12 mouse cellular contexts compared by ENCODE assay signal in genomic region chr11:111296309-111296721, GRCm38 (mm10).
DNase-seq lines count a peak whose midpoint lies in the region; ATAC-seq and TF ChIP-seq lines count a peak whose summit lies in the region.
"Had no signal": no experiment of that assay in that cellular context is flagged by ENCODE, and none has a peak within 500 bp of the region (broad histone marks: within the 10 kb centered on the region; RNA-seq: fewer than 3 reads in every experiment).

No protein-coding gene starts in this region.

- no peaks in the 10 kb centered on the region for H3K27me3 ChIP-seq in heart, postnatal 0 days (ENCODE audit: control insufficient read depth, insufficient read depth, low read length)
- H3K27me3 ChIP-seq in forebrain, embryonic 15.5 days = no peaks in the 10 kb centered on the region
- no peaks in the 10 kb centered on the region for H3K27me3 ChIP-seq in midbrain, embryonic 14.5 days (ENCODE audit: control insufficient read depth, insufficient read depth, low read length)

- intact Hi-C loops in heart, postnatal 36 days (cut with DNase I) = no loop called here

- DNase-seq in heart, postnatal 0 days (ENCODE audit: low spot score) = no peak
- no peak for DNase-seq in heart, postnatal 36 days
- peak; percentile 34 for DNase-seq in brain, adult 2 months (ENCODE audit: low read depth, low spot score)
- DNase-seq in midbrain, embryonic 14.5 days = peak; percentile 71
- DNase-seq in adrenal gland, adult 2 months = no peak
- no peak for DNase-seq in layer of hippocampus, adult 2 months (ENCODE audit: low spot score in 2 of 2)
- DNase-seq in thymus, postnatal 10 days (ENCODE audit: low spot score in 2 of 2) = no peak
- DNase-seq: adrenal gland, postnatal 10 days; cerebellum, adult 9-10 months; lung, embryonic 14.5 days had no signal

- no peak for ATAC-seq in heart, postnatal 0 days (ENCODE audit: insufficient read depth, low read depth)
- peak; percentile 80 for ATAC-seq in forebrain, embryonic 15.5 days (replicated peaks)
- peak; percentile 58; the same call in 1 of the 2 replicates for ATAC-seq in midbrain, embryonic 14.5 days (ENCODE audit: low FRiP score, low TSS enrichment)

- H3K4me1 ChIP-seq in heart, postnatal 0 days (ENCODE audit: control insufficient read depth, insufficient read depth) = no peaks in the 10 kb centered on the region
- peaks cover 6% of the 10 kb centered on the region for H3K4me1 ChIP-seq in forebrain, embryonic 15.5 days
- 0 out of 2 replicates have a peak, but pooled peaks cover 6% of the 10 kb centered on the region for H3K4me1 ChIP-seq in midbrain, embryonic 14.5 days (ENCODE audit: control insufficient read depth, insufficient read depth, low read length)

- no peaks in the 10 kb centered on the region for H3K9me3 ChIP-seq in heart, postnatal 0 days (replicated peaks; ENCODE audit: control insufficient read depth, low read length)
- H3K9me3 ChIP-seq in forebrain, embryonic 15.5 days = no peaks in the 10 kb centered on the region
- no peaks in the 10 kb centered on the region; the same call in 1 of the 2 replicates for H3K9me3 ChIP-seq in midbrain, embryonic 14.5 days (ENCODE audit: control insufficient read depth, low read length)

- H3K27ac ChIP-seq in heart, postnatal 0 days (ENCODE audit: low read depth) = no peak overlapping the region
- H3K27ac ChIP-seq in forebrain, embryonic 15.5 days (replicated peaks) = no peak overlapping the region
- 0 out of 2 replicates have a peak overlapping the region, but pooled peaks have one; percentile 32 for H3K27ac ChIP-seq in midbrain, embryonic 14.5 days (replicated peaks; ENCODE audit: low read depth, low read length)
- H3K27ac ChIP-seq in layer of hippocampus, adult 2 months = no peak overlapping the region

- H3K9ac ChIP-seq in heart, postnatal 0 days (replicated peaks; ENCODE audit: low read depth, low read length) = no peak overlapping the region
- no peak overlapping the region for H3K9ac ChIP-seq in forebrain, embryonic 15.5 days (replicated peaks)
- H3K9ac ChIP-seq in midbrain, embryonic 14.5 days (replicated peaks; ENCODE audit: low read length) = 0 out of 2 replicates have a peak overlapping the region, but pooled peaks have one; percentile 20
- H3K9ac ChIP-seq: lung, embryonic 14.5 days had no signal

- no peaks in the 10 kb centered on the region for H3K36me3 ChIP-seq in heart, postnatal 0 days (replicated peaks; ENCODE audit: control insufficient read depth, insufficient read depth, low read length)
- no peaks in the 10 kb centered on the region for H3K36me3 ChIP-seq in forebrain, embryonic 15.5 days
- no peaks in the 10 kb centered on the region for H3K36me3 ChIP-seq in midbrain, embryonic 14.5 days (ENCODE audit: control insufficient read depth, insufficient read depth, low read length)
- H3K36me3 ChIP-seq: G1E had no signal

- 36% methylated on average over 9 of the region's 9 CpGs for WGBS in heart, postnatal 0 days
- WGBS in forebrain, embryonic 15.5 days = 14% methylated on average over 9 of the region's 9 CpGs
- 5% methylated on average over 9 of the region's 9 CpGs for WGBS in midbrain, embryonic 14.5 days

- no peak overlapping the region for H3K4me3 ChIP-seq in heart, postnatal 0 days (ENCODE audit: low read depth, low read length)
- H3K4me3 ChIP-seq in forebrain, embryonic 15.5 days = 0 out of 2 replicates have a peak overlapping the region, but pooled peaks have one; percentile 3
- peak overlapping the region; percentile 4; the same call in 1 of the 2 replicates for H3K4me3 ChIP-seq in midbrain, embryonic 14.5 days (replicated peaks; ENCODE audit: low read depth, low read length)
- no peak overlapping the region for H3K4me3 ChIP-seq in layer of hippocampus, adult 2 months

- peak overlapping the region; percentile 29 for H3K4me2 ChIP-seq in heart, postnatal 0 days (ENCODE audit: low read depth, low read length)
- peak overlapping the region; percentile 24 for H3K4me2 ChIP-seq in forebrain, embryonic 15.5 days (replicated peaks)
- peak overlapping the region; percentile 46 for H3K4me2 ChIP-seq in midbrain, embryonic 14.5 days (ENCODE audit: low read length)
- H3K4me2 ChIP-seq: lung, embryonic 14.5 days had no signal

- no peak for TF ChIP-seq EP300 in heart, postnatal 0 days (IDR thresholded peaks at IDR 0.05; ENCODE audit: low read depth)

- no peak for TF ChIP-seq CTCF in heart, postnatal 0 days (IDR thresholded peaks at IDR 0.05; ENCODE audit: low read depth)
- TF ChIP-seq CTCF in layer of hippocampus, adult 2 months (conservative IDR thresholded peaks at IDR 0.05) = no peak

Comparison
In these comparisons a context has a peak if more than half of its experiments do, and no peak if none do; other contexts are left out.
1. DNase-seq: peak in brain, adult 2 months (single experiment) and midbrain, embryonic 14.5 days (single experiment); none in heart, postnatal 0 days (single experiment), heart, postnatal 36 days (0 of 2), adrenal gland, adult 2 months (single experiment), layer of hippocampus, adult 2 months (0 of 2) and thymus, postnatal 10 days (0 of 2).
2. H3K4me3 ChIP-seq: peak in forebrain, embryonic 15.5 days (single experiment) and midbrain, embryonic 14.5 days (single experiment); none in heart, postnatal 0 days (single experiment) and layer of hippocampus, adult 2 months (single experiment).
3. Peak in every context shown above with its lines, with median percentiles within 50 percentile points of each other: H3K4me2 ChIP-seq.